Mouse (Mus musculus) kidney, adult 11 months (tissue): ENCODE results near the gene Gm20388.
"Not testable (repeated sequence)": the region's sequence is repeated elsewhere in the genome, so short reads cannot be mapped to it uniquely, and the experiment has no call there.

Experiments used
- DNase-seq: peaks from one replicate; pipeline ENCODE4 v3.0.0; 2022

Gm20388 gene

DNA sequence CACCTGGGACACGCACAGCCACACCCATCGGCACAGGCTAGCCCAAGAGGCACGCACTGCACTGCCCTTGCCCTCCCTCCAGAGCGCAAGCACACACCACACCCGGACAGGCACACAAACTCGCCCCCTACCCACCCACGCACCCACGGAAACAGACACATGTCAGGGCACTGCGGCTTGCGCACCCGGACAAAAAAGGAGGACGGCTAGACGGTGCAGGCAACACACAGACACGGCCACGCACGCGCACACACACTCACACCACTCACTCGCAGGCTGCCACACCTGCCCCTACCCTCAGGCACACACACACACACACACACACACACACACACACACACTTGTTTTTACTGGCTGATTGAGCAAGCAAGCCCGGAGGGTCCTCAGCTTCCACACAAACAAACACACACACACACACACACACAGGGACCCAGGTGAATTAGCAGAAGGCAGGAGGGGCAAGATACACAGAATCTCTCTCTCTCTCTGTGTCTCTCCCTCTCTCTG is 3690.1 kb downstream of the Gm20388 start:
- peak; percentile 48 for DNase-seq

DNA sequence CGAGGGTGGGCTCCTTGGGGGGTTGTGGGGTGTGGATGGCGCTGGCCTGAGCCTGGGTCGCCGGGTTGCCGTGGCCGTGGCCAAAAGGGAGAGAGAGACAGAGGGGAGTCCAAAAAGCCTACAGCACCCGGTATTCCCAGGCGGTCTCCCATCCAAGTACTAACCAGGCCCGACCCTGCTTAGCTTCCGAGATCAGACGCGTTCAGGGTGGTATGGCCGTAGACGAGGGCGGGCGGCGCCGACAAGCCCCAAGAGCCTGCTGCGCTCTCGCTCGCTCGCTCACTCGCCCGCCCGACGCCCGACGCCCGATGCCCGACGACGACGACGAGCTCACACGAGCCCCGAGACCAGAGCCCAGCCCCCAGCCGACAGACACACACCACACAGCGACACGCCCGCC is 3690.8 kb downstream of the Gm20388 start:
- not testable (repeated sequence) for DNase-seq

DNA sequence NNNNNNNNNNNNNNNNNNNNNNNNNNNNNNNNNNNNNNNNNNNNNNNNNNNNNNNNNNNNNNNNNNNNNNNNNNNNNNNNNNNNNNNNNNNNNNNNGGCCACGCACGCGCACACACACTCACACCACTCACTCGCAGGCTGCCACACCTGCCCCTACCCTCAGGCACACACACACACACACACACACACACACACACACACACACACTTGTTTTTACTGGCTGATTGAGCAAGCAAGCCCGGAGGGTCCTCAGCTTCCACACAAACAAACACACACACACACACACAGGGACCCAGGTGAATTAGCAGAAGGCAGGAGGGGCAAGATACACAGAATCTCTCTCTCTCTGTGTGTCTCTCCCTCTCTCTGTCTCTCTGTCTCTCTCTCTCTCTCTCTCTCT is 3702.0 kb downstream of the Gm20388 start:
- DNase-seq: not testable (repeated sequence)

DNA sequence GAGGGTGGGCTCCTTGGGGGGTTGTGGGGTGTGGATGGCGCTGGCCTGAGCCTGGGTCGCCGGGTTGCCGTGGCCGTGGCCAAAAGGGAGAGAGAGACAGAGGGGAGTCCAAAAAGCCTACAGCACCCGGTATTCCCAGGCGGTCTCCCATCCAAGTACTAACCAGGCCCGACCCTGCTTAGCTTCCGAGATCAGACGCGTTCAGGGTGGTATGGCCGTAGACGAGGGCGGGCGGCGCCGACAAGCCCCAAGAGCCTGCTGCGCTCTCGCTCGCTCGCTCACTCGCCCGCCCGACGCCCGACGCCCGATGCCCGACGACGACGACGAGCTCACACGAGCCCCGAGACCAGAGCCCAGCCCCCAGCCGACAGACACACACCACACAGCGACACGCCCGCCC is 3712.9 kb downstream of the Gm20388 start:
- DNase-seq: not testable (repeated sequence)

DNA sequence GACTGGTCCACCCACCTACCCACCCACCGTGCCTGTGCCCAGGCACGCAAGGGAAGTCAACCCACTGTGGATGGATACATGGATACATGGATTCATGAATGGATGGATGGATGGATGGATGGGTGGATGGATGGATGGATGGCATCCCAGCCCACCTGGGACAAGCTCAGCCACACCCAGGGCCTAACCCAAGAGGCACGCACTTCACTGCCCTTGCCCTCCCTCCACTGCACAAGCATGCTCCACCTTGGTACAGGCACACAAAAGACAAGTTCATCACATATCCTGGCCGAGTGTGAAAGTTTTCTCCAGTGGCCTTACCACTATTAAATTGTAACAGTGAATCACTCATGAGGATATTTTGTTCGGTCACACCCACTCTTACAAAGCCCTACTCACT is 3713.6 kb downstream of the Gm20388 start:
- DNase-seq: no peak

DNA sequence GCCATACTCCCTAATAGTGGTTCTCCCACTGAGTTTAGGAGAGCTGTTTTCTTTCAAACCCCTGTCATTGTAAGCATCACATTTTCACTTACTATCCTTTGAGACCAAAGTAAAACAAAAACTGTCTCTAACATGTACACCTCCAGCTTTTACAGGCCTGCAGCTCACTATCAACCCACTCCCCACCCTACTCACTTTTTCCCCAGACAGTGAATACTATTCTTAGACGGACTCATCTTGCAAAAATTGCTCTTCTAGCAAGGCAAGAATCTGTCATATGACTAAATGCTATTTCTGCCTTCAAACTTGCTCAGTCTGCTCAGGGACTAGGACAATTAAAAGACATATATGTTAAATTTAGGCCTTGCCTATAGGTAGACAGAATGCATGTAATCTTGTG is 3714.1 kb downstream of the Gm20388 start:
- no peak for DNase-seq

DNA sequence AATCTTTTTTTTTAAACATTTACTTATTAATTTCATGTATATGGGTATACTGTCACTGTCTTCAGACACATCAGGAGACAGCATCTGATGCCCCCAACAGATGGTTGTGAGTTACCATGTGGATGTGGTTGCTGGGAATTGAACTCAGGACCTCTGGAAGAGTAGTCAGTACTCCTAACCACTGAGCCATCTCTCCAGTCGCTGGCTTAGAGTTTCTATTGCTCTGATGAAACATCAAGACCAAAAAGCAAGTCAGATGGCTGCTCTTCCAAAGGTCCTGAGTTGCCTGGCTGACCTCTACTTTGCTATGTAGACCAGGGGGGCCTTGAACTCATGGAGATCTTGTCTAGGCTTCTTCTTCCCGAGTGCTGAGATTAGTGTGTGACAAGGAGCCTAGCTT is 3715.1 kb downstream of the Gm20388 start:
- no peak for DNase-seq

DNA sequence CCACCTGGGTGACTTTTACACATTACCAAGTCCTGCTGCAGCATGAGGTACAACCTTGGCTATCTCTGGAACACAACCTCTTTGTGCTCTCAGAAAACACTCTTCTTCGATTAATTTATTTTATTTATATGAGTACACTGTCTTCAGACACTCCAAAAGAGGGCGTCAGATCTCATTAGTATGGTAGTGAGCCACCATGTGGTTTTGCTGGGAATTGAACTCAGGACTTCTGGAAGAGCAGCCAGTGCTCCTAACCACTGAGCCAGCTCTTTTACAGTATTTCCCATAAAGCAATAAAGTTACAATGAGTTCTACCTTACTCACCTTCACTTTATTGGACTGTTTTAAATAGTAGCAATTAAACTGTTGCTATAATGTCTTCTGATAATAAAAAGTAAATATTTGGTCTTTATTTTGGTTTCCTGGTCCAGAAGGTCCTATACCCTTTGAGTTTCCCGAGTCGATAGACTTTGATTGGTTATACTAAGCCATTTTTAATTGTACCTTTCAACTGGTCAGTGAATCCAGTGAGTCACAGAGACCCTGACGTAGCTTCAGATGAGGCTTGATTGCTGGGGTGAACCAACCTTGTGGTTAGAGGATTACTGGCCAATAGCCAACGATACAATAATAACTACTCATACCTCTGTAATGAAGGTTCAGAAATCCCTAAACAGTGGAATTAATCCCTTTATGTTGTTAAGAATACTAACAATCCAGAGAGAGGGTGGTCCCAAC is 3716.9 kb downstream of the Gm20388 start:
- DNase-seq: no peak

DNA sequence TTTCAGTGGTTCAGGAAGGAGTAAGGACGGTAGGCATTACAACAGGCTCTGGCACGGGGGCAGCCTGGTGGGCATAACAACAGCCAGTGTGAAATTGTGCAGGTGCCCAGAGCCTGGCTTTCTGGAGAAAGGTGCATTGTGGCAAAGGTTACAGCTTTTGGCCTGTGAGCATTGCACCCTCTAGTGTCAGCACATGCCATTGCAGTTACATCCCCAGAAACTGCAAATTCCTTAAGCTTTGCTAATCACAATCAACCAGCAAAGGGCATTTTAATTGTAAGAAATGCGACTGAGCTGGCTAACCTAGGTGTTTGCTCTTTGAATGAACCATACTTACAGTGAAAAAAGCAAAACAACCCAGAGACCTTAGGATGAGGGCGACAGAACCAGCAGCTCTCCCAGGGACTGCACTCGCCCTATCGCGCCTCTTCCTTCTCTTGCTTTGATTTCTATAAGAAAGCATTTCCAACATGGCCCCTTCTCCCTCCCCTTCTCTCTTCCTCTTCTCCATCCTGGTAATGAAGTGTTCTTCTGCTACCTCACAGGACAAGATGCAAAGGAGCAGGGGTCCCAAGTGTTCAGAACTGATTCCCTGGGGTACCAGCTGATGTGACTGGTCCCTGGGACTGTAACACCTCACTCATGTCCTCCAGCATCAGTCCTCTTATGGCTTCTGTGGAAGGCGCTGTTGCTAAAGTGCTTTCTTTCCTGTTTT is 3717.8 kb downstream of the Gm20388 start:
- DNase-seq: peak; percentile 34

DNA sequence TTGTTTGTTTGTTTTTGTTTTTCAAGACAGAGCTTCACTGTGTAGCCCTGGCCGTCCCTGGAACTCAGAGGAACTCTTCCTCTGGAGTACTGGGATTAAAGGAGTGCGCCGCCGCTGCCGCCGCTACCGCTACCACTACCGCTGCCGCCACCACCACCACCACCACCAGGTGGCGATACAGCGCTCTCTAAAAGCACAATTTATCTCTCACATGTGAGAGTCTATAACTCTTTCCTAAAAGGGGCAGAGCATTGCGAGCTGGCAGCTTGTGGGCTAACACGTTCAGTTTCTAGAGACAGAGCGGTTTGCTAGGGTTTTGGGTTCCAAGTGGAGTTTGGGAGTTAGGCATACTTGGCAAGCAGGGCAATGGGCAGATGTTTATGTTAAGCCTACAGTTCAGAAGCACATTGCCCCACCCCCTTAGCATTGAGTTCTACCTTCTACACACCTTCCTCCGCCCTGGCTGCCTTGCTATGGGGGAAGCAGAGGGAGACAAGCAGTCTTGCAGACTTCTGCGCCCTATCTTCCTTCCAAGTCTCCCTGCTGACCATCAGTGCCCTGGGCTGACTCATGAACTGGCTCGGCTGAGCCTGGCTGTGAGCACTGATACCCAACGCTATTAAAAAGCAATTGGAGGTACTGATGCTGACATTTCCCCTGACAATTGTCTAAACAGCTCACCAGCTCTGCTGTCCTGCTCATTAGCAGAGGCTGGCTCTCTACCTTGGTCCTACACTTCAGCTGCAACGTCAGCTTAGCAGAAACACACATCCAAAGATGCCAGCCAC is 3718.5 kb downstream of the Gm20388 start:
- peak; percentile 36 for DNase-seq

DNA sequence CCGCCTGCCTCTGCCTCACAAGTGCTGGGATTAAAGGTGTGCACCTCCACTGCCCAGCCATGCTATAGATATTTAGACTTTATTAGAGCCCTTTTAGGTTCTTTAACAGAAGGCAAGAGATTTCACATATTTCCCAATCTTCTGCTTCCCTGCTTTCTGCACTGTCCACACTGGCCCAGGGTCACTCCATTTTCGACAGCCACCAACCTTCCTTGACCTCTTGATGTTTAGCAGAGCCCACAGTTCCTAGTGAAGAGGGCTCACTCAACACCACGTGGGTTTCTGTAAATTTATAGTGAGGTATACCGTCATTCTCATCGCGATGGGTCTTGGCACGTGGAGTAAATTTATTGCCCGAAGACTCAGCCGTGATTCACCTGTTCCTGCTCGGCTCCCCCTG is 3719.4 kb downstream of the Gm20388 start:
- DNase-seq: no peak

DNA sequence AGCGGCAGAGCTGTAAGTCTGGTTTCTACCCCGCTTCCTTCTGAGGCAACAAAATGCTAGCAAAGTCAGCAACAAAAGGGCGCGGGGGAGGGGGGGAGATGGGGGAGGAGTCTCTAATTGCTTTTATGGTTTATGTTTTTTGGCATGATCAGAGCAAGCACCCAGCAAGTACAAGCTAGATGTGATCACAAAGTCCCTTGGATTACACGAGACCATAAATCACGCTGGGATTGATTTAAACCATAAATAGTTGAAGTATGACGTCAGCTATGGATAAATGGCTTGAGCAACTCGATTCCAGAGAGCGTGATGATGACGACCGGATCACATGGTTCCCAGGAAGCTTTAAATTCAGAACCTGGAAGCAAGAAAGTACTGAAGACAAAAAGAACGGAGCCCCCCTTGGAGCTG is 3720.2 kb downstream of the Gm20388 start:
- DNase-seq: no peak

DNA sequence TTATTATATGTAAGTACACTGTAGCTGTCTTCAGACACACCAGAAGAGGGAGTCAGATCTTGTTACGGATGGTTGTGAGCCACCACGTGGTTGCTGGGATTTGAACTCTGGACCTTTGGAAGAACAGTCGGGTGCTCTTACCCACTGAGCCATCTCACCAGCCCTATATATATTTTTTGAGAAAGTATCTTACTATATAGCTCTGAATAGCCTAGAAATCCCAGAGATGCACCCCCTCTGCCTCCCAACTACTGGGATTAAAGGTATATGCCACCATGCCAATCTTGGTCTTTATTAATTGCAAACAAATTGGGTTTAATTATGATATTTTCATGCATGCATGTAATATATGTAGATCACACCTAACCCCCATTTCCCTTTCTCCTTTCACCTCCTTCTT is 3721.1 kb downstream of the Gm20388 start:
- DNase-seq: not testable (repeated sequence)

DNA sequence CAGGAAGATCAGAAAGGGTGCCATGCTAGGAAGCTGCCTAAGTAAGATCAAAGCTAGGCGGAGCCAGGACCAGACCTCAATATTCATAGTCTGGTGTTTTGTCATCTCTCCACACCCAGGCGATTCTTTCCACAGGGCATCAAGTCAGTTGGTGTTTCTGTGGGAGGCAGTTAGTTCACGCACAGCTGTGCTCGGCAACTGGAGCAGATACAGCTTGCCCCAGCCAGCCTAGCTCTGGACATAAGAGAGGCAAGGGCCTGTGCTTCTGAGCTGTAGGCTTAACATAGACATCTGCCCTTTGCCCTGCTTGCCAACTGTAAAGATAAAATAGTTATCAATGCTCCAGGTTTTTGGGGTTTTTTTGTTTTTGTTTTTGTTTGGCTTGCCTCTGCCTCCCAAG is 3721.6 kb downstream of the Gm20388 start:
- no peak for DNase-seq

DNA sequence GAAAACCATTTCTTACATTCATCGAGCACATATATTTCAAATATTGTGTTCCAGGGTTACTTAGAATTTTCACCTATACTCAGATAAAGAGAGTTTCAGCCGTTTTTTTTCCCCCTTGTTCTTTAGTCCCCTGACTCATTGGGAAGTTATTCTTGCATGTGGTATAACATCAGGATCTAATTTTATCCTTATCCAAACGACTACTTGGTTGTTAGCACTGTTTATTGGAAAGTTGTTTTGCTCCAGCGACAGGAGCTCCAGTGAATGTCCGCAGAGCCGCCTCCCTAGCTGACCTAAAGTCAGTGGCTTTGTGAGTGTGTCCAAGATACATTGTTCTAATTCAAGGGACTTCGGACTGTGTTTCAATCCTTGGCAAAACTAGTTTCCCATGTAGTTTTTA is 3723.2 kb downstream of the Gm20388 start:
- no peak for DNase-seq

DNA sequence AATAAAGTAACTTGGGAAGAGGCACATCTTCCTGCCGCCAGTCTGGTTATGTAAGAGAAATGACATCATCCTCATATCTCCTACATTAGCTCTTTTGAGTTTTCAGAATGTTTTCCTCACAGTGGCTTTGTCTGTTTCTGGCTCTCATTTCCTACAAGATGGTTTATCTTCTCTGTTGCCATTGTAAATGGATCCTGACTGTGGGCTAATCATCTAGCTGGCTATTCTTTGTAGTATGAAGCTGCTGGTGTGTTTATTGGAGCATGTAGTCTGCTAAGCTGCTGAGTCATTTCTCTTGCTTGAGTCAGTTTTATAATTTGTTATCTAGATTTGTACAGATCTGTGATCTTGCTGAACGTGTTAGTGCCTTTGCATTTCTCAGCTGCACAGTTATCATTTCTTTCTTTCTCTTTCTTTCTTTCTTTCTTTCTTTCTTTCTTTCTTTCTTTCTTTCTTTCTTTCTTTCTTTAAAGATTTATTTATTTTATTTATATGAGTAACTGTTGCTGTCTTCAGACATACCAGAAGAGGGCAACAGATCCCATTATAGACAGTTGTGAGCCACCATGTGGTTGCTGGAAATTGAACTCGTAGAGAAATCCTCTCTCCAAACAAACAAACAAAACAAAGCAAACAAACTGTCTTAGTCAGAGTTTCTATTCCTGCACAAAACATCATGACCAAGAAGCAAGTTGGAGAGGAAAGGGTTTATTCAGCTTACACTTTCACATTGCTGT is 3723.9 kb downstream of the Gm20388 start:
- no peak for DNase-seq

DNA sequence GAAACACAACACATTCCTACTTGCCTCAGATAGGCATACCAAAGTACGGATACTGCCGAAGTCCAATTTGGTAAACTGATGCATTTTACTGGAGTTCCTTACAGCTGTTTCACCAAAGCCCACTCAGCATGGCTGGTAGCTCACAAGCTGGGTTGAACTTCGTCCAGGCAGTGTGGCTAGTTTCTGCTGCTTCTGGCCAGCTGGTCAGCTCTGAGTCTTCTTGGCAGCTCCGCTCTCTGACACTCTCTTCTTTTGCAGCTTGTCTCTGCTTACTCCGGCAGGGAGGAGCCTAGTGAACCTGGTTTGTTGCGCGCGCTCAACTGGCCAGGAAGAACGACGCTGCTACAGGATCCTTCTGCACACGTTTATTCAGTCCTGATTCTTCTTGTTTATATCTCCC is 3725.0 kb downstream of the Gm20388 start:
- no peak for DNase-seq

DNA sequence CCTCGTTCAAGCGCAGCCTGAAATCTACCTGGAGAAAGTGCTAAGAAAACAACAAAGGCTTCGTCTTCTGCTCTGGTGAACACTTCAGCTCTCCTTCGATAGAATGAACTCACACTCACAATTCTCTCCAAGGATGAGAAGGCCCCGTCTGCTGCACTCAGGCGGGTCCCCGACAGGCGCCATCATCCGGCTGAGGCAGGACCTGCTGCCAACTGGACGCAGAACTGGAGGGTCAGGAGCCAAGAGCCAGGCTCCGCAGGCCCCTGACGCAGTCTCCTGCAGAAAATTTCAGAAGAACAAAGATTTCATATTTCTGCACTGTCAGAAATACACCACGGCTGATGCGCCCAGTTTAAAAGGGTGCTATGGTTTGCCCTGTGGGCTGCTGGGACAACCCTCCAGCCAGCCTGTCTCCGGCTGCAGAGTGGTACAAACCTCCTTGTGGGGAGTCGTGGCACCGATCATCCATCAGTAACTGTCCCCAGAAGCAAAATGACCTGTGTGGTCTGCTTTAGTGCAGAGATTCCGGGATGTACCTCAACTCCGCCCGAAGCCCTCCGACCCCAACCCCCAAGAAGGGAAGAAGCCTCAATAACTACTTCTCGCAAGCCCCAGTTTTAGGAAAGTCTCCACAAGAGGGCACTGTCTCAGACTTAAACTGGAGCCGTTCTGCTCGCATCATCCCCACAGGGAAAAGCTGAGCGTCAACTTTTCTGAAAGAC is 3732.8 kb downstream of the Gm20388 start:
- peak; percentile 18 for DNase-seq

DNA sequence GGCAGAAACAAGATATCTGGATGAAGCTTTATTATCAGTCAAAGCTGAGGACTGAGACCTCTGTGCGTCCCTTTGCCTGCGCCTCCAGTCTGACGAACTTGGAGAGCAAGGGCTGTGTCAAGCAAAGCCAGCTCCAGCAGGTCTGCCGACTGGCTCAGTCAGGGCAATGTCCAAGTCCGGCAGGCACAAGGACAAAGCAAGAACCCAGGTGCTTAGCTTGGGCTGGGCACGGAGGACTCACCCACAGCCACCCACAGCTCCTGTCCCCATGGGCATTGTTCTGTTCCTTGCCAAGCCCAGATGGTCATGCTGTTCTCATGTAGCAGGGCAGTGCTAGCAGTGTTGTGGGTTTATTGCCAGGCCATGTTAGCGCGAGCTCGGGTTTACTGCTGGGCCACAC is 3734.6 kb downstream of the Gm20388 start:
- peak; percentile 51 for DNase-seq

DNA sequence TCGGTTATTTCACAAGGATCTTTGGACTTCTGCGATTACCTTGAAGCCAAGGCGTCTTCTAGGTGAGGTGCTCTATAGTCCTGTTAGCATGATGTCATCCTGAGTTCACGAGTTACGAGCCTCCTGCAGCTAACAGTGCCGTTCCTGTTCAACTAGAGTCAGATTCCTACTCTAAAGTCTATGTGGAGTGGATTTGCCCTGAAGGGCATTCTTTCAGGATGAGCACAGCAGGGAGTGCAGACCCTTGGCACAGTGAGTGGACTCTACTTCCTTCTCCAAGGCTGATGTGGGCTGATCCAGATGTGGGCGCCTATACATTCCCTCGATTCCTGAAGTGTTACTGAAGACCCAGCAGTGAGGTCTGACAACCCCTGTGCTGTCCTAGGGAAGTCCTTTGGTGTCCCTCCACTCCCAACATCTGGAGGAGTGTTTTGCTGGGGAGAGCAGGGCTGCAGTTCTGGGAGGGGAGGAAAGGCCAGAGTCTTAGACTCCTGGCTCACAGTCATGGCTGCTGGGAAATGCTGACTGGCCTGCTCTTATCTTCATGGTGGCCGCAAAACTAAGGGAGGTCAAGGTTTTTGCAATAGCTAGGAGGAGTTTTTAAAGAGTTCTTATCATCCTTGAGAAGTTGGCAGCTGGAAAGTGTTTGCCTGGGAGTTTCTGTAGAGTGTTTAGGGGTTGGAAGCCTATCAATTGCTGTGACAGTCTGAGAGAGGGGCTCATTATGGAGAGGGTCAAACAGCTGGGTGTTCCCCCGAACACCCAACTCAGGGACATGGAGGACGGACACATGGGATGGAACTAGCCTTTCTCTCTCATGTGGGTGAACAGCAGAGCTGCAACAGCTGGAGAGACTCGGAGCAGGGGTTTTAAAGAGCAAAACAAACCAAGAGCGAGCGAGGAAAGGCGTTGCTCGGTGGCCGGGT is 3737.9 kb downstream of the Gm20388 start:
- no peak for DNase-seq

DNA sequence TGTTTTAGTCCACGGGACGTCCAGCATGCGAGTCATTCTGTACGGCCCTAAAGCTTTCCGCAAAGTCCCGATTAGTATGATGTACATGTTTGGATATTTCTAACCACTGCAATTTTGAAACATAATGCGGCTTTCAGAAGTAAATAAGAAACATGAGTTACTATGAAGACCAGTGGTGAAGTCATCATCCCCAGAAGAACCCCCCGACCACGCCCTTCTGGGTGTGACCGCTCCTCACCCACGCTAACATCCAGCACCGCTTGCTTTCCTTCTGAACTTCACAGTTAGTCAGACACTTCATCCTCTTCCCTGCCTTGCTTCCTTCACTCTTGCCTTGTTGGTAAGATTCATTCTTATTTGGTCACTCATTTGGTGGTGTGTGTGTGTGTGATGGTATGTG is 3738.8 kb downstream of the Gm20388 start:
- DNase-seq: no peak
